Mouse (Mus musculus): ENCODE measurements around the gene Zic5.

GRCm38 (mm10) chr14:122454901-122455561, 10.4 kb downstream of the Zic5 start:
- TF ChIP-seq CTCF (IDR thresholded peaks at IDR 0.05), result no peak
- no peak for TF ChIP-seq EP300 (IDR thresholded peaks at IDR 0.05; ENCODE audit: insufficient read depth, low read depth, low read length)

All from heart, adult 2 months (tissue).